Mouse (Mus musculus): ENCODE data around the gene Alg9. TPM values are rescaled to one million over a fixed set of nuclear protein-coding genes. Genes with fewer than 3 reads are reported as not detected.

Alg9 gene
- polyA plus RNA-seq (2012; ENCODE audit: low replicate concordance), result 4.8 and 6.6 TPM in 2 replicates

GRCm38 (mm10) chr9:50774991-50775612, at the start of gene Alg9, which contains the start of gene 1110032A03Rik:
Gene Alg9 (plus strand): TSS chr9:50775019.
Gene 1110032A03Rik (minus strand): TSS chr9:50775520.

GRCm38 (mm10) chr9:50738914-50739870, 35.6 kb upstream of the Alg9 start, which contains the start of gene Dixdc1:
Gene Dixdc1 (minus strand): TSS chr9:50739517.

GRCm38 (mm10) chr9:50746214-50746677, 28.6 kb upstream of the Alg9 start, which contains the start of gene 2310030G06Rik:
Gene 2310030G06Rik (minus strand): TSS chr9:50746536.

GRCm38 (mm10) chr9:50751323-50751722, 23.5 kb upstream of the Alg9 start, which contains the start of gene Cryab:
Gene Cryab (plus strand): TSS chr9:50751325.

GRCm38 (mm10) chr9:50752054-50752602, 22.7 kb upstream of the Alg9 start, which contains the start of gene Hspb2:
Gene Hspb2 (minus strand): TSS chr9:50752354.

GRCm38 (mm10) chr9:50768107-50769002, 6.5 kb upstream of the Alg9 start, which contains the start of gene Fdxacb1:
Gene Fdxacb1 (plus strand): TSS chr9:50768236.

GRCm38 (mm10) chr9:50845081-50845480, 70.3 kb downstream of the Alg9 start, which contains the start of gene Ppp2r1b:
Gene Ppp2r1b (plus strand): TSS chr9:50845301.

Other genes with a start within 250 kb of the Alg9 start
- gene Pts, start 246.3 kb upstream of the Alg9 start, polyA plus RNA-seq (2012; ENCODE audit: low replicate concordance), result 3.7 and 9.6 TPM in 2 replicates
- gene Il18, start 220.2 kb upstream of the Alg9 start, polyA plus RNA-seq (2012; ENCODE audit: low replicate concordance), result 2.0 TPM in 1 of 2 replicates, not detected in the other
- gene Bco2, start 219.8 kb upstream of the Alg9 start, polyA plus RNA-seq (2012; ENCODE audit: low replicate concordance), result not detected in 2 replicates
- not detected in 2 replicates for gene Tex12, start 213.7 kb upstream of the Alg9 start, polyA plus RNA-seq (2012; ENCODE audit: low replicate concordance)
- 4.9 and 64.9 TPM in 2 replicates for gene Sdhd, start 171.2 kb upstream of the Alg9 start, polyA plus RNA-seq (2012; ENCODE audit: low replicate concordance)
- gene Timm8b, start 171.1 kb upstream of the Alg9 start, polyA plus RNA-seq (2012; ENCODE audit: low replicate concordance), result 3.2 and 17.7 TPM in 2 replicates
- 0.17 TPM in 1 of 2 replicates, not detected in the other for gene Pih1d2, start 157.7 kb upstream of the Alg9 start, polyA plus RNA-seq (2012; ENCODE audit: low replicate concordance)
- gene Nkapd1, start 157.6 kb upstream of the Alg9 start, polyA plus RNA-seq (2012; ENCODE audit: low replicate concordance), result 5.4 and 6.9 TPM in 2 replicates
- 59.9 and 70.1 TPM in 2 replicates for gene Dlat, start 115.2 kb upstream of the Alg9 start, polyA plus RNA-seq (2012; ENCODE audit: low replicate concordance)
- not detected in 2 replicates for gene Dixdc1, start 35.5 kb upstream of the Alg9 start, polyA plus RNA-seq (2012; ENCODE audit: low replicate concordance)
- not detected in 2 replicates for gene 2310030G06Rik, start 28.5 kb upstream of the Alg9 start, polyA plus RNA-seq (2012; ENCODE audit: low replicate concordance)
- gene Cryab, start 23.7 kb upstream of the Alg9 start, polyA plus RNA-seq (2012; ENCODE audit: low replicate concordance), result 1.1 TPM in 1 of 2 replicates, not detected in the other
- not detected in 2 replicates for gene Hspb2, start 22.7 kb upstream of the Alg9 start, polyA plus RNA-seq (2012; ENCODE audit: low replicate concordance)
- gene Fdxacb1, start 6.8 kb upstream of the Alg9 start, polyA plus RNA-seq (2012; ENCODE audit: low replicate concordance), result 0.81 and 2.6 TPM in 2 replicates
- 1.2 and 1.5 TPM in 2 replicates for gene 1110032A03Rik, start 501 bp downstream of the Alg9 start, polyA plus RNA-seq (2012; ENCODE audit: low replicate concordance)
- 10.1 and 14.5 TPM in 2 replicates for gene Ppp2r1b, start 70.3 kb downstream of the Alg9 start, polyA plus RNA-seq (2012; ENCODE audit: low replicate concordance)
- 7.7 and 12.4 TPM in 2 replicates for gene Sik2, start 234.1 kb downstream of the Alg9 start, polyA plus RNA-seq (2012; ENCODE audit: low replicate concordance)